Mouse (Mus musculus) erythroblast, embryonic 14.5 days (primary cell): ENCODE data around the gene Pygo1.

Experiments used
- GATA1 ChIP-seq: IDR thresholded peaks from 2 replicates; pipeline ENCODE4 v1.6.1; 2012; ENCODE audit warnings: low read length, inconsistent platforms, mixed read lengths
- TAL1 ChIP-seq: IDR thresholded peaks from 3 replicates; pipeline ENCODE4 v1.6.1; 2012; ENCODE audit warnings: low read length, inconsistent platforms, mixed read lengths

GRCm38 (mm10) chr9:72925935-72926258 is 452 bp downstream of the Pygo1 start:
- TF ChIP-seq GATA1 (no peak), TAL1 (no peak)
